Mouse (Mus musculus): ENCODE results near the gene Smad5. TPM values are rescaled to one million over a fixed set of nuclear protein-coding genes. Genes with fewer than 3 reads are reported as not detected.

Smad5 gene
- polyA plus RNA-seq, 1 experiment from 2014 or later: 56.4 TPM

GRCm38 (mm10) chr13:56772592-56772991, 69.8 kb downstream of the Smad5 start:
- H3K27ac ChIP-seq (ENCODE audit: low read depth, low read length): no peak overlapping the region
- no peak for ATAC-seq (ENCODE audit: insufficient read depth, low FRiP score, low TSS enrichment)

GRCm38 (mm10) chr13:56773262-56773870, 70.6 kb downstream of the Smad5 start:
- H3K4me1 ChIP-seq (ENCODE audit: control insufficient read depth, insufficient read depth, low read length): no peaks in the 10 kb centered on the region
- DNase-seq (ENCODE audit: low spot score) (no peak), ATAC-seq (ENCODE audit: insufficient read depth, low FRiP score, low TSS enrichment) (no peak)
- H3K4me2 ChIP-seq (ENCODE audit: low read depth): no peak overlapping the region
- no peaks in the 10 kb centered on the region for H3K27me3 ChIP-seq (ENCODE audit: control insufficient read depth, insufficient read depth, low read length)
- H3K9me3 ChIP-seq (ENCODE audit: control insufficient read depth, low read length): no peaks in the 10 kb centered on the region
- H3K27ac ChIP-seq (ENCODE audit: low read depth, low read length): no peak overlapping the region
- no peak overlapping the region for H3K9ac ChIP-seq (ENCODE audit: low read length)
- H3K36me3 ChIP-seq (ENCODE audit: control insufficient read depth, insufficient read depth, low read length): no peaks in the 10 kb centered on the region
- H3K4me3 ChIP-seq (ENCODE audit: low read depth, low read length): no peak overlapping the region
- 61% methylated on average over 14 of the region's 14 CpGs for WGBS

More at GRCm38 (mm10) chr13:56772592-56772991, 69.8 kb downstream of the Smad5 start:
- Histone ChIP-seq H3K27me3 (ENCODE audit: control insufficient read depth, insufficient read depth, low read length) (no peaks in the 10 kb centered on the region), H3K4me1 (ENCODE audit: control insufficient read depth, insufficient read depth, low read length) (no peaks in the 10 kb centered on the region), H3K36me3 (ENCODE audit: control insufficient read depth, insufficient read depth, low read length) (no peaks in the 10 kb centered on the region), H3K4me3 (ENCODE audit: low read depth, low read length) (no peak overlapping the region), H3K4me2 (ENCODE audit: low read depth) (no peak overlapping the region), H3K9ac (ENCODE audit: low read length) (no peak overlapping the region), H3K9me3 (ENCODE audit: control insufficient read depth, low read length) (no peaks in the 10 kb centered on the region)
- WGBS: 53% methylated on average over 3 of the region's 3 CpGs
- no peak for DNase-seq (ENCODE audit: low spot score)

- H3K27me3 ChIP-seq (ENCODE audit: control insufficient read depth, insufficient read depth, low read length): no peaks in the 10 kb centered on the region
- no peak overlapping the region for H3K27ac ChIP-seq (ENCODE audit: low read depth, low read length)
- DNase-seq (ENCODE audit: low spot score) (no peak), ATAC-seq (ENCODE audit: insufficient read depth, low FRiP score, low TSS enrichment) (0 out of 2 replicates have a peak, but pooled peaks have one; percentile 13)
- no peak overlapping the region for H3K4me2 ChIP-seq (ENCODE audit: low read depth)
- no peak overlapping the region for H3K4me3 ChIP-seq (ENCODE audit: low read depth, low read length)
- no peaks in the 10 kb centered on the region for H3K36me3 ChIP-seq (ENCODE audit: control insufficient read depth, insufficient read depth, low read length)
- no peaks in the 10 kb centered on the region for H3K4me1 ChIP-seq (ENCODE audit: control insufficient read depth, insufficient read depth, low read length)
- H3K9me3 ChIP-seq (ENCODE audit: control insufficient read depth, low read length): no peaks in the 10 kb centered on the region
- WGBS: 43% methylated on average over 5 of the region's 5 CpGs
- no peak overlapping the region for H3K9ac ChIP-seq (ENCODE audit: low read length)
Observed at GRCm38 (mm10) chr13:56774304-56774703, 71.5 kb downstream of the Smad5 start.

GRCm38 (mm10) chr13:56780746-56781469, 78.1 kb downstream of the Smad5 start:
- no peak overlapping the region for H3K9ac ChIP-seq (ENCODE audit: low read length)
- H3K36me3 ChIP-seq (ENCODE audit: control insufficient read depth, insufficient read depth, low read length): no peaks in the 10 kb centered on the region
- no peaks in the 10 kb centered on the region for H3K4me1 ChIP-seq (ENCODE audit: control insufficient read depth, insufficient read depth, low read length)
- DNase-seq (ENCODE audit: low spot score) (no peak), ATAC-seq (ENCODE audit: insufficient read depth, low FRiP score, low TSS enrichment) (no peak)
- H3K9me3 ChIP-seq (ENCODE audit: control insufficient read depth, low read length): 0 out of 2 replicates have a peak, but pooled peaks cover 3% of the 10 kb centered on the region
- no peak overlapping the region for H3K4me2 ChIP-seq (ENCODE audit: low read depth)
- 77% methylated on average over 13 of the region's 13 CpGs for WGBS
- H3K27me3 ChIP-seq (ENCODE audit: control insufficient read depth, insufficient read depth, low read length): no peaks in the 10 kb centered on the region
- no peak overlapping the region for H3K4me3 ChIP-seq (ENCODE audit: low read depth, low read length)
- H3K27ac ChIP-seq (ENCODE audit: low read depth, low read length): no peak overlapping the region

GRCm38 (mm10) chr13:56781697-56782096, 78.9 kb downstream of the Smad5 start:
- no peaks in the 10 kb centered on the region for H3K4me1 ChIP-seq (ENCODE audit: control insufficient read depth, insufficient read depth, low read length)
- ATAC-seq (ENCODE audit: insufficient read depth, low FRiP score, low TSS enrichment) (no peak), DNase-seq (ENCODE audit: low spot score) (no peak)
- no peaks in the 10 kb centered on the region for H3K27me3 ChIP-seq (ENCODE audit: control insufficient read depth, insufficient read depth, low read length)
- 0 out of 2 replicates have a peak, but pooled peaks cover 3% of the 10 kb centered on the region for H3K9me3 ChIP-seq (ENCODE audit: control insufficient read depth, low read length)
- no peak overlapping the region for H3K27ac ChIP-seq (ENCODE audit: low read depth, low read length)
- H3K4me3 ChIP-seq (ENCODE audit: low read depth, low read length): no peak overlapping the region
- H3K36me3 ChIP-seq (ENCODE audit: control insufficient read depth, insufficient read depth, low read length): no peaks in the 10 kb centered on the region
- no peak overlapping the region for H3K9ac ChIP-seq (ENCODE audit: low read length)
- WGBS: 81% methylated on average over 3 of the region's 3 CpGs
- H3K4me2 ChIP-seq (ENCODE audit: low read depth): no peak overlapping the region

GRCm38 (mm10) chr13:56782621-56783020, 79.8 kb downstream of the Smad5 start:
- no peaks in the 10 kb centered on the region for H3K36me3 ChIP-seq (ENCODE audit: control insufficient read depth, insufficient read depth, low read length)
- no peak for ATAC-seq (ENCODE audit: insufficient read depth, low FRiP score, low TSS enrichment)
- WGBS: 73% methylated on average over 1 of the region's 1 CpGs

GRCm38 (mm10) chr13:56790683-56791082, 87.9 kb downstream of the Smad5 start:
- Histone ChIP-seq H3K36me3 (ENCODE audit: control insufficient read depth, insufficient read depth, low read length) (no peaks in the 10 kb centered on the region), H3K4me2 (ENCODE audit: low read depth) (no peak overlapping the region), H3K9me3 (ENCODE audit: control insufficient read depth, low read length) (no peaks in the 10 kb centered on the region), H3K27me3 (ENCODE audit: control insufficient read depth, insufficient read depth, low read length) (no peaks in the 10 kb centered on the region), H3K4me3 (ENCODE audit: low read depth, low read length) (no peak overlapping the region), H3K27ac (ENCODE audit: low read depth, low read length) (no peak overlapping the region), H3K9ac (ENCODE audit: low read length) (no peak overlapping the region), H3K4me1 (ENCODE audit: control insufficient read depth, insufficient read depth, low read length) (no peaks in the 10 kb centered on the region)
- ATAC-seq (ENCODE audit: insufficient read depth, low FRiP score, low TSS enrichment) (no peak), DNase-seq (ENCODE audit: low spot score) (no peak)
- 93% methylated on average over 3 of the region's 3 CpGs for WGBS

More at GRCm38 (mm10) chr13:56782621-56783020, 79.8 kb downstream of the Smad5 start:
- Histone ChIP-seq H3K27me3 (ENCODE audit: control insufficient read depth, insufficient read depth, low read length) (no peaks in the 10 kb centered on the region), H3K4me1 (ENCODE audit: control insufficient read depth, insufficient read depth, low read length) (no peaks in the 10 kb centered on the region), H3K9ac (ENCODE audit: low read length) (no peak overlapping the region), H3K4me3 (ENCODE audit: low read depth, low read length) (no peak overlapping the region), H3K4me2 (ENCODE audit: low read depth) (no peak overlapping the region), H3K27ac (ENCODE audit: low read depth, low read length) (no peak overlapping the region), H3K9me3 (ENCODE audit: control insufficient read depth, low read length) (0 out of 2 replicates have a peak, but pooled peaks cover 3% of the 10 kb centered on the region)
- DNase-seq (ENCODE audit: low spot score): no peak

Data from neural tube, embryonic 11.5 days (tissue).